Mouse (Mus musculus): ENCODE data around the gene Piezo1.

- TF ChIP-seq EP300 (optimal IDR thresholded peaks at IDR 0.05) (no peak), CTCF (IDR thresholded peaks at IDR 0.05; ENCODE audit: low read depth) (no peak)
These were observed 99.0 kb downstream of the Piezo1 start for GRCm38 (mm10) chr8:122452154-122452553.
